In genomic region chr2:32601417-32602065, GRCm38 (mm10) we compare ENCODE assay signal across 9 mouse cellular contexts. TPM values are rescaled to one million over a fixed set of nuclear protein-coding genes. Genes with fewer than 3 reads are reported as not detected.
A peak's percentile ranks its signal among the peaks of the same experiment; 100 is the strongest.
DNase-seq lines count a peak whose midpoint lies in the region; ATAC-seq lines count a peak whose summit lies in the region.
"Had no signal": no experiment of that assay in that cellular context is flagged by ENCODE, and none has a peak within 500 bp of the region (broad histone marks: within the 10 kb centered on the region; RNA-seq: fewer than 3 reads in every experiment).

No protein-coding gene starts in this region.

- peaks cover 5% of the 10 kb centered on the region; the same call in 1 of the 2 replicates for H3K36me3 ChIP-seq in neural tube, embryonic 12.5 days
- H3K36me3 ChIP-seq in heart, embryonic 15.5 days: peaks cover 15% of the 10 kb centered on the region; the same call in 1 of the 2 replicates
- peaks cover 20% of the 10 kb centered on the region for H3K36me3 ChIP-seq in liver, embryonic 12.5 days

- H3K27me3 ChIP-seq in neural tube, embryonic 12.5 days (replicated peaks): no peaks in the 10 kb centered on the region
- no peaks in the 10 kb centered on the region for H3K27me3 ChIP-seq in heart, embryonic 15.5 days
- H3K27me3 ChIP-seq in liver, embryonic 12.5 days (replicated peaks): no peaks in the 10 kb centered on the region

- H3K9ac ChIP-seq in neural tube, embryonic 12.5 days: no peak overlapping the region
- H3K9ac ChIP-seq in heart, embryonic 15.5 days: no peak overlapping the region
- H3K9ac ChIP-seq in liver, embryonic 12.5 days: peak overlapping the region; percentile 46; the same call in 1 of the 2 replicates

- H3K27ac ChIP-seq in neural tube, embryonic 12.5 days: no peak overlapping the region
- no peak overlapping the region for H3K27ac ChIP-seq in heart, embryonic 15.5 days
- H3K27ac ChIP-seq in liver, embryonic 12.5 days: no peak overlapping the region; the same call in none of the 2 replicates

- H3K4me3 ChIP-seq in neural tube, embryonic 12.5 days: no peak overlapping the region
- H3K4me3 ChIP-seq in heart, embryonic 15.5 days: no peak overlapping the region
- H3K4me3 ChIP-seq in liver, embryonic 12.5 days: no peak overlapping the region

- no peak overlapping the region for H3K4me2 ChIP-seq in neural tube, embryonic 12.5 days (replicated peaks)
- no peak overlapping the region for H3K4me2 ChIP-seq in heart, embryonic 15.5 days
- peak overlapping the region; percentile 66 for H3K4me2 ChIP-seq in liver, embryonic 12.5 days

- DNase-seq in adrenal gland, adult 2 months: peak; percentile 50
- DNase-seq in adrenal gland, postnatal 4 days (ENCODE audit: low spot score in 2 of 2): no peak
- DNase-seq in neural tube, embryonic 10.5 days (ENCODE audit: extremely low spot score, low spot score): no peak
- peak; percentile 61 for DNase-seq in retina, embryonic 14.5 days (ENCODE audit: low spot score)
- no peak for DNase-seq in left cerebral cortex, adult 8-10 months (ENCODE audit: low spot score in 2 of 2)

- H3K9me3 ChIP-seq in neural tube, embryonic 12.5 days: no peaks in the 10 kb centered on the region
- no peaks in the 10 kb centered on the region for H3K9me3 ChIP-seq in heart, embryonic 15.5 days (replicated peaks)
- no peaks in the 10 kb centered on the region for H3K9me3 ChIP-seq in liver, embryonic 12.5 days (replicated peaks)

- WGBS in neural tube, embryonic 12.5 days: 40% methylated on average over 8 of the region's 8 CpGs
- 39% methylated on average over 8 of the region's 8 CpGs for WGBS in heart, embryonic 15.5 days
- WGBS in liver, embryonic 12.5 days (ENCODE audit: insufficient replicate concordance): 35% methylated on average over 8 of the region's 8 CpGs

- no peaks in the 10 kb centered on the region for H3K4me1 ChIP-seq in neural tube, embryonic 12.5 days
- H3K4me1 ChIP-seq in heart, embryonic 15.5 days (replicated peaks): peaks cover 15% of the 10 kb centered on the region
- peaks cover 43% of the 10 kb centered on the region for H3K4me1 ChIP-seq in liver, embryonic 12.5 days

- peak; percentile 51; the same call in 1 of the 2 replicates for ATAC-seq in neural tube, embryonic 12.5 days (ENCODE audit: low FRiP score, low read depth)
- ATAC-seq in heart, embryonic 15.5 days (replicated peaks; ENCODE audit: insufficient number of reproducible peaks, insufficient read depth, low FRiP score, low read depth): peak; percentile 48; the same call in 1 of the 2 replicates
- ATAC-seq in liver, embryonic 12.5 days: peak; percentile 75

RNA-seq across cellular contexts. Expression of gene St6galnac6, which starts 2.0 kb away (rescaled TPM):
- 10 to 100 TPM; 55.2 to 55.6 TPM for total RNA-seq in adrenal gland, adult 2 months (2021)
- 115 and 122 TPM in 2 replicates for polyA plus RNA-seq in adrenal gland, adult 2 months (2012; rRNA removed)
- 10 to 100 TPM; 53.0 to 58.0 TPM for total RNA-seq in adrenal gland, postnatal 4 days (2021)
- polyA plus RNA-seq in neural tube, embryonic 12.5 days (2016; fragmentation: Nextera tagmentation; extraction: Ambion mirVana): 10.1 and 11.5 TPM in 2 replicates
- 28.5 and 29.0 TPM in 2 replicates for polyA plus RNA-seq in heart, embryonic 15.5 days (2015; fragmentation: Nextera tagmentation; extraction: Ambion mirVana)
- 14.5 and 15.4 TPM in 2 replicates for polyA plus RNA-seq in liver, embryonic 12.5 days (2016; fragmentation: Nextera tagmentation; extraction: Ambion mirVana)
- total RNA-seq in left cerebral cortex, adult 8-10 months (2022): 100 to 1,000 TPM; 110 to 142 (median 119) TPM

RNA-seq across cellular contexts. Expression of gene St6galnac4, which starts 14.6 kb away (rescaled TPM):
- total RNA-seq in adrenal gland, adult 2 months (2021): 10 to 100 TPM in 1 of 2 experiments, 1 to 10 TPM in 1; 5.6 to 14.5 TPM
- 15.4 and 18.5 TPM in 2 replicates for polyA plus RNA-seq in adrenal gland, adult 2 months (2012; rRNA removed)
- 10 to 100 TPM; 16.4 to 19.4 TPM for total RNA-seq in adrenal gland, postnatal 4 days (2021)
- 20.4 and 21.4 TPM in 2 replicates for polyA plus RNA-seq in neural tube, embryonic 12.5 days (2016; fragmentation: Nextera tagmentation; extraction: Ambion mirVana)
- polyA plus RNA-seq in heart, embryonic 15.5 days (2015; fragmentation: Nextera tagmentation; extraction: Ambion mirVana): 33.5 and 38.7 TPM in 2 replicates
- 17.5 and 18.9 TPM in 2 replicates for polyA plus RNA-seq in liver, embryonic 12.5 days (2016; fragmentation: Nextera tagmentation; extraction: Ambion mirVana)
- 10 to 100 TPM; 33.9 to 36.5 (median 34.8) TPM for total RNA-seq in left cerebral cortex, adult 8-10 months (2022)

RNA-seq across cellular contexts. Expression of gene Ak1, which starts 20.0 kb away (rescaled TPM):
- 10 to 100 TPM; 40.6 to 59.0 TPM for total RNA-seq in adrenal gland, adult 2 months (2021)
- 66.6 and 67.7 TPM in 2 replicates for polyA plus RNA-seq in adrenal gland, adult 2 months (2012; rRNA removed)
- 10 to 100 TPM; 53.4 to 68.7 TPM for total RNA-seq in adrenal gland, postnatal 4 days (2021)
- polyA plus RNA-seq in neural tube, embryonic 12.5 days (2016; fragmentation: Nextera tagmentation; extraction: Ambion mirVana): 46.6 and 50.4 TPM in 2 replicates
- polyA plus RNA-seq in heart, embryonic 15.5 days (2015; fragmentation: Nextera tagmentation; extraction: Ambion mirVana): 360 and 390 TPM in 2 replicates
- polyA plus RNA-seq in liver, embryonic 12.5 days (2016; fragmentation: Nextera tagmentation; extraction: Ambion mirVana): 2.6 TPM in 2 replicates
- 100 to 1,000 TPM; 143 to 158 (median 151) TPM for total RNA-seq in left cerebral cortex, adult 8-10 months (2022)

RNA-seq across cellular contexts. Expression of gene 9430097D07Rik, which starts 26.1 kb away (rescaled TPM):
- not detected for total RNA-seq in adrenal gland, adult 2 months (2021)
- not detected in 2 replicates for polyA plus RNA-seq in adrenal gland, adult 2 months (2012; rRNA removed)
- total RNA-seq in adrenal gland, postnatal 4 days (2021): not detected
- 0.25 and 0.69 TPM in 2 replicates for polyA plus RNA-seq in neural tube, embryonic 12.5 days (2016; fragmentation: Nextera tagmentation; extraction: Ambion mirVana)
- polyA plus RNA-seq in heart, embryonic 15.5 days (2015; fragmentation: Nextera tagmentation; extraction: Ambion mirVana): 0.08 TPM in 1 of 2 replicates, not detected in the other
- not detected in 2 replicates for polyA plus RNA-seq in liver, embryonic 12.5 days (2016; fragmentation: Nextera tagmentation; extraction: Ambion mirVana)
- 1 to 10 TPM in 2 of 4 experiments, under 1 TPM in 2; 0.84 to 2.4 (median 1.1) TPM for total RNA-seq in left cerebral cortex, adult 8-10 months (2022)
- total RNA-seq: heart, postnatal 10 days had no signal

RNA-seq across cellular contexts. Expression of gene Pip5kl1, which starts 26.9 kb away (rescaled TPM):
- total RNA-seq in adrenal gland, adult 2 months (2021): under 1 TPM in 1 of 2 experiments, not detected in 1; 0.29 TPM
- 0.10 TPM in 1 of 2 replicates, not detected in the other for polyA plus RNA-seq in adrenal gland, adult 2 months (2012; rRNA removed)
- total RNA-seq in adrenal gland, postnatal 4 days (2021): under 1 TPM; 0.31 to 0.73 TPM
- polyA plus RNA-seq in neural tube, embryonic 12.5 days (2016; fragmentation: Nextera tagmentation; extraction: Ambion mirVana): 3.9 and 4.0 TPM in 2 replicates
- 0.23 TPM in 1 of 2 replicates, not detected in the other for polyA plus RNA-seq in heart, embryonic 15.5 days (2015; fragmentation: Nextera tagmentation; extraction: Ambion mirVana)
- polyA plus RNA-seq in liver, embryonic 12.5 days (2016; fragmentation: Nextera tagmentation; extraction: Ambion mirVana): 0.13 TPM in 1 of 2 replicates, not detected in the other
- total RNA-seq in left cerebral cortex, adult 8-10 months (2022): 10 to 100 TPM in 2 of 4 experiments, 1 to 10 TPM in 2; 9.3 to 11.0 (median 10.0) TPM
- total RNA-seq: heart, postnatal 10 days had no signal

Comparison
In these comparisons a context has a peak if more than half of its experiments do, and no peak if none do; other contexts are left out.
1. DNase-seq: peak in adrenal gland, adult 2 months (single experiment) and retina, embryonic 14.5 days (single experiment); none in adrenal gland, postnatal 4 days (0 of 2), neural tube, embryonic 10.5 days (single experiment) and left cerebral cortex, adult 8-10 months (0 of 2).
2. RNA of gene Ak1, which starts 20.0 kb away (polyA plus RNA-seq): 360 to 390 TPM in heart, embryonic 15.5 days, 66.6 to 67.7 TPM in adrenal gland, adult 2 months and 46.6 to 50.4 TPM in neural tube, embryonic 12.5 days; 2.6 TPM in liver, embryonic 12.5 days; every median in the first group is over 10 times any median in the second.
3. Peak in every context shown above with its lines, with median percentiles within 50 percentile points of each other: ATAC-seq.